Mouse (Mus musculus) adrenal gland, adult 8-10 months (tissue): ENCODE results near the gene Gapvd1. TPM values are rescaled to one million over a fixed set of nuclear protein-coding genes. Genes with fewer than 3 reads are reported as not detected.

Experiments
- DNase-seq: peaks from one replicate; pipeline ENCODE4 v3.0.0; 2022
- total RNA-seq, 4 experiments: library from RNA; stranded (reverse); gene quantifications; 2 replicates each; pipeline ENCODE4 v1.2.4; 2022

The Gapvd1 gene
- total RNA-seq, 4 experiments from 2014 or later = 69.2 to 84.9 (median 78.4) TPM

DNA sequence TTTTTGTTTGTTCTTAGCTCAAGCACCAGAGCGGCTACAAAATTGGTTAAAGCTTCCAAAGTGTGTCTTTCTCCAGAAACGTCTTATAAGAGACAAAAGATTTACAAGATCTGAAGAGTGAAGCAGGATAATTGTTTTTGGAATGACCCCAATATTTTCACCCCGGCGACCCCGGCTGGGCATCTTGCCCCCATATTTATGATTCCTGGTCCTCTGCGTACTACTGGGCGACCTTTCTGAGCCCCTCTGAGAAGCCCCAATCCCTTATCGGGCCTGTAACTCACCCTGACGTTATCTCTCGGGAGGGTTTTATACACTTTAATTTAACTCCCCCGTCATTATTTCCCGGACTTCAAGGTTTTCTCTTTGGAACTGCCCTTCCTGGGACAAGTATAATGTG, 123.0 kb downstream of the Gapvd1 start:
- no peak for DNase-seq

DNA sequence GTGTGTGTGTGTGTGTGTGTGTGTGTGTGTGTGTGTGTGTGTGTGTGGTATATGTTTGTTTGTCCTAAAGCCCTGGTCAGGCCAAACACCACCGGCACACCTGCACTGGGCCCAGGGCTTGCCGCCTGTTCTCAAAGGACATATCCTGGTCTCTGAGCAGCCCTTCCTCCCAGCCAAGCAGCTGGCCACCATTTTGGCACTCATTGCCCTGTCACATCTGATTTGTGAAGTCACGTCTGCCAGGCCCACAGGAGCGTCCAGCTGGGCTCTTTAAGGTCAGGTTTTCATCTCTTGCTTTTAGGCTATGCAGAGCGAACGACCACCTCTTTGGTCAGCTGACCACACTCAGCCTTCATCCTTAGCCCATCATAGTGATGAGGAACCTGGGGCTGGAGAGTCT, 124.6 kb downstream of the Gapvd1 start:
- no peak for DNase-seq

DNA sequence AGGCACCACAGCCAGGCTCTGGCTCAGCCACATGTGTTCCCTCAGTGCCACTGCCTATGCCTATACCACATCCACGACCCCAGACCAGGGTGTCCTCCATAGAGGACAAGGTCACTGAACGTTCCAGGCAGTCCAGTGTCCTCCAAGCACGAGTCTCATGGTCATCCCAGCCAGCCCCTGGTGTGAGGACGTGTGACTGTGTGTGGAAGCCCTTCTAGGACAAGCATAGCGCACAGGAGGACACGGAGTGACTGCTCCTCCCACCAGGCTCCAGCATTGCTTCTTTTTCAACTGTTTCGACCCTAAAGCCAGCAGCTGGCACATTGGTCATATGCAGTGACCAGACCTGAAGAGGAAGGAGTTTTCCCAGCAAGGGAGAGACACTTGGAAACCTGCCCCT, 125.3 kb downstream of the Gapvd1 start:
- DNase-seq = peak; percentile 60

DNA sequence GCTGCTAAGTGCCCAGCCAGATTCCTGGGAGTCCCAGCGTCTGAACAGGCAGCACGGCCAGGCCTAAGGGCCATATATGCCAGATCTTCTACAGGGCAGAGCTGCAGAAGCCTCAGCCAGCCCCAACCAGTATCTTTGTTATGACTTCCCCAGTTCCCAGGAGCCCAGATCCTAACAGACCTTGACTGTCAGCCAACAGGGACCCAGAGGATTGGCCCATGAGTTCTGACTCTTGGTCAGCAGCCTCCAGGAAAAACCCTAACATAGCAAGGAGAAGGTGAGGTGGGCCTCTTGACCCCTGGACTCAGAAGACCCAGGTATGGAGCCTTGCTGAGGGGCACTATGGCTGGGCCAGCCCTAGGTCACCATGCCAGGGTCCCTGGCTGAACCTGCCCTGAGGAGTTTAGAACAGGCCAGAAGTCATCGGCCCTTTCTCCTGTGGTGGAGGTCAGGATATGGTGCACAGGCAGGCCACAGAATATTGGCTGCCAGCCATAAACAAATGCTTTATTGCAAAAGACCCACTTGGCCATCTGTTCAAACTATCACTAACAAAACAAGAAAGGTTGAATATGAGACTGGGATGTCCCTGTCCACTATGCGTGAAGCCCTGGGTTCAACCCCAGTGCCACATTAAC, 126.0 kb downstream of the Gapvd1 start:
- no peak for DNase-seq

DNA sequence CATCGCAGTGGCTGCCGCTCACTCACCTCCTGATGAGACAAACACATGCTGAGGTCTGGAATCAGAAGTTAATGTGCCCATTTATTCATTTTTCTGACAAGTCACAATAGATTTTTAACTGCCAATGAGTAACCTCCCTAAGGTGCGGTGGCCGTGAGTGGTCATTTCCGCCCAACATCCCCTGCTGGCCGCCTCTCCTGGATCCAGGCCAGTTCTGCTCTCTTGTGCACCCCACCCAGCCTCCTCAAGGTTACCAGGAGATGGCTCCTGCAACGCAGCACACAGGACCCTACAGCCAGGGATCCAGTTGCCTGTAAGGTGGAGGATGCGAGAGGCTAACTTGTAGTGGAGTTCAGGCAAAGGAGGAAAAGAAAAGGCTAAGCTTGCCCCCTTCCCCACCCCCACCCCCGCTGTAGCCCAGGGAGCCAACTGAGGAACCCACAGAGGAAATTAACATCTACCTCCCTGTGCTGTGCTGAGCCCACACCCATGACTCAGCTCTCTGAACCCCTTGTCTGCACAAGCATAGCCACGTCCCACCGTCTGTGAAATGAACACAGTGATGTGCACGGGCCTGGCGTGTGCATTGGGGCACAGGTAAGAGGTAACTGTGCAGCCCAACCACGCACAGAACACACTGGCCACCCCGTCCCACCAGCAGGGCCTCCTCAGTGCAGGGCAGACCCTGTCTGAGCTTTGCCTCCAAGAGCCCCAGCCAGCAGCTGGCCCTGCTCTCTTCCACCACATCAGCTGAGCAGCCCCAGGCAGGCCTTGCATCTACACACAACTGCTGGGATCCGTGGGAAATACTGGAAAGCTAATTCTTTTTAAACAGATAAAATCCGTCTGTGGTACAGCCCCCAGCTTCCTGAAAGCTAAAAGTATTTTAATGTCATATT, 127.5 kb downstream of the Gapvd1 start:
- no peak for DNase-seq

Other genes starting within 250 kb of the Gapvd1 start
- gene Hspa5, start 16.7 kb upstream of the Gapvd1 start, total RNA-seq = 100 to 1,000 TPM; 553 to 818 (median 637) TPM
- 10 to 100 TPM; 26.4 to 33.2 (median 29.0) TPM for gene Rabepk, start 44.7 kb upstream of the Gapvd1 start, total RNA-seq
- gene Fbxw2, start 71.1 kb upstream of the Gapvd1 start, total RNA-seq = 10 to 100 TPM; 65.3 to 90.7 (median 79.0) TPM
- gene Gm34653, start 77.8 kb upstream of the Gapvd1 start, total RNA-seq = under 1 TPM in 1 of 4 experiments, not detected in 3; 0.16 TPM
- 1 to 10 TPM in 1 of 4 experiments, under 1 TPM in 3; 0.41 to 1.4 (median 0.74) TPM for gene Cutal, start 119.2 kb upstream of the Gapvd1 start, total RNA-seq
- gene Psmd5, start 119.7 kb upstream of the Gapvd1 start, total RNA-seq = 10 to 100 TPM; 42.6 to 49.8 (median 45.8) TPM
- 1 to 10 TPM; 2.4 to 4.5 (median 3.6) TPM for gene Phf19, start 158.8 kb upstream of the Gapvd1 start, total RNA-seq
- 1 to 10 TPM; 2.2 to 5.8 (median 3.3) TPM for gene Traf1, start 206.5 kb upstream of the Gapvd1 start, total RNA-seq